Mouse (Mus musculus) myocyte (in vitro differentiated cells): ENCODE results near the gene Ovca2.
A peak's percentile ranks its signal among the peaks of the same experiment; 100 is the strongest.

Source experiments
- CEBPB ChIP-seq: IDR thresholded peaks from 2 replicates; pipeline ENCODE4 v1.6.1; 2011; ENCODE audit warnings: mild to moderate bottlenecking, moderate library complexity; ENCODE audit not compliant: poor library complexity, insufficient read depth, severe bottlenecking
- POLR2A ChIP-seq: IDR thresholded peaks from one replicate; pipeline ENCODE4 v1.6.1; 2011; ENCODE audit warnings: low read depth, mild to moderate bottlenecking, control low read depth, moderate library complexity; ENCODE audit not compliant: insufficient read length

DNA sequence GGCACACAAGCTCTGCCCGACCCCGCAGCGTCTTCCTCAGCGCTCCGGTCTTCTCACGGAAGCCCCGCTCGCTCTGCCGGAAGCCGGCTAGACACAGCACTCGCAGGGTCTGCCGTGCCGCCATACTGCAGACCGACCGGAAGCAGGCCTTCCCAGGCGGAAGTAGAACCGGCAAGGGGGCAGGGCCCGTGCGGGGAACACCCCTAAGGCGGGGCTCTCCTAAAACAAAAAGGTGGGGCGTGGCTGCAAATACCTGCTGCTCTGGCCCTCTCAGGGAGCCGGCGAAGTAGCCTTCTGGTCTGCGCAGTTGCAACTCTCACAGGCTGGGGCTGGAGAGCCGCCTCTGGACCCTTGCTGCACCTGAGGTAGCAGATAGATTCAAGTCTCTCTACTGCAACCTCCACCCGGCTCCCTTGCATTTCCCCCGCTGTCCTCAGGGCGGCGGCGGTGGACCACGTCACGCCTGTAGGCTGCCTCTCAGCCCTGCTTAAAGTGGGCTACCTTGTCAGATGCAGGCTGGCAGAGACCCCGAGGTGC lies at the start of gene Ovca2:
- TF ChIP-seq POLR2A (peak; percentile 91), CEBPB (no peak)
